Mouse (Mus musculus) heart, embryonic 12.5 days (tissue): ENCODE results near the gene Jpt2. TPM values are rescaled to one million over a fixed set of nuclear protein-coding genes. Genes with fewer than 3 reads are reported as not detected.

ENCODE experiments used
- polyA plus RNA-seq: library from polyadenylated mRNA; unstranded; fragments of >200 nt; fragmentation: Nextera tagmentation; extraction: Ambion mirVana; gene quantifications from 2 replicates; pipeline ENCODE4 v1.2.1, GENCODE M21; 2016

Jpt2 gene
- polyA plus RNA-seq, 1 experiment from 2014 or later = 140 TPM

Other genes starting within 250 kb of the Jpt2 start
- not detected in 2 replicates for gene Rnf151, start 242.6 kb downstream of the Jpt2 start, polyA plus RNA-seq
- 810 and 828 TPM in 2 replicates for gene Rps2, start 242.6 kb downstream of the Jpt2 start, polyA plus RNA-seq
- gene Ndufb10, start 236.2 kb downstream of the Jpt2 start, polyA plus RNA-seq = 351 and 363 TPM in 2 replicates
- gene Rpl3l, start 232.9 kb downstream of the Jpt2 start, polyA plus RNA-seq = 0.34 and 0.76 TPM in 2 replicates
- 17.3 and 18.2 TPM in 2 replicates for gene Msrb1, start 224.0 kb downstream of the Jpt2 start, polyA plus RNA-seq
- gene Hs3st6, start 207.7 kb downstream of the Jpt2 start, polyA plus RNA-seq = 0.72 TPM in 1 of 2 replicates, not detected in the other
- not detected in 2 replicates for gene Meiob, start 156.4 kb downstream of the Jpt2 start, polyA plus RNA-seq
- gene Hagh, start 120.5 kb downstream of the Jpt2 start, polyA plus RNA-seq = 39.9 and 41.2 TPM in 2 replicates
- gene Fahd1, start 110.3 kb downstream of the Jpt2 start, polyA plus RNA-seq = 36.5 TPM in 2 replicates
- gene Igfals, start 94.7 kb downstream of the Jpt2 start, polyA plus RNA-seq = 0.12 and 0.24 TPM in 2 replicates
- gene Nubp2, start 74.3 kb downstream of the Jpt2 start, polyA plus RNA-seq = 31.9 and 33.1 TPM in 2 replicates
- gene Spsb3, start 74.0 kb downstream of the Jpt2 start, polyA plus RNA-seq = 25.7 and 28.3 TPM in 2 replicates
- 25.4 and 27.2 TPM in 2 replicates for gene Eme2, start 65.6 kb downstream of the Jpt2 start, polyA plus RNA-seq
- gene Mrps34, start 65.6 kb downstream of the Jpt2 start, polyA plus RNA-seq = 91.1 and 94.9 TPM in 2 replicates
- 34.5 and 36.5 TPM in 2 replicates for gene Nme3, start 64.2 kb downstream of the Jpt2 start, polyA plus RNA-seq
- 38.4 and 41.3 TPM in 2 replicates for gene Mapk8ip3, start 23.7 kb downstream of the Jpt2 start, polyA plus RNA-seq
- gene Cramp1l, start 55.1 kb upstream of the Jpt2 start, polyA plus RNA-seq = 8.5 and 10.1 TPM in 2 replicates
- gene Ift140, start 55.4 kb upstream of the Jpt2 start, polyA plus RNA-seq = 14.4 and 14.8 TPM in 2 replicates
- 16.3 and 20.4 TPM in 2 replicates for gene Tmem204, start 122.9 kb upstream of the Jpt2 start, polyA plus RNA-seq
- gene Telo2, start 155.3 kb upstream of the Jpt2 start, polyA plus RNA-seq = 23.5 and 30.7 TPM in 2 replicates
- gene Ptx4, start 160.1 kb upstream of the Jpt2 start, polyA plus RNA-seq = 0.27 TPM in 1 of 2 replicates, not detected in the other
- 19.5 and 21.1 TPM in 2 replicates for gene Clcn7, start 172.7 kb upstream of the Jpt2 start, polyA plus RNA-seq
- gene Ccdc154, start 201.8 kb upstream of the Jpt2 start, polyA plus RNA-seq = not detected in 2 replicates
- not detected in 2 replicates for gene Gm38655, start 214.8 kb upstream of the Jpt2 start, polyA plus RNA-seq
- gene BC003965, start 223.9 kb upstream of the Jpt2 start, polyA plus RNA-seq = 25.1 and 25.9 TPM in 2 replicates
- 5.1 and 6.3 TPM in 2 replicates for gene Unkl, start 227.7 kb upstream of the Jpt2 start, polyA plus RNA-seq